Mouse (Mus musculus): Measurements from ENCODE around the gene Clmn.

Gene Clmn

DNA sequence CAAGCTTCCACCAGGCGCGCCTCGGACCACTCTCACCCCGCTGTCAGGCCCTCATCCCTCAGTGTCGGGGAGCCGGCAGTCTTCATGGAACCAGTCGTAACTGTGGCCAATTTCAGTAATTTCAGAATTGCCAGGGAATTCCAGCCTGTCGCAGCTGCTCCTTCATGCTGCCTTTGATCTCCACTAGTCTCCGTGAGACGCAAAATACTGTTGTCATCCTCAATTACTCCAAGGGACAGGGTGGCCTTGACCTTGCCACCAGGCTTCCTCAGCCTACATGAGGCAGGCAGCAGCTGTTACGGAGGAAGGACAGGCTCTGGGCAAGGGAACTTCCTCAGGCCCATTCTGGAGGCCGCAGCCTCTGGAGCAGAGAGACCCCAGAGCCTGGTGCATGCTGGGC lies 15.5 kb upstream of the Clmn start:
- DNase-seq (ENCODE audit: low read depth, low spot score): no peak

DNA sequence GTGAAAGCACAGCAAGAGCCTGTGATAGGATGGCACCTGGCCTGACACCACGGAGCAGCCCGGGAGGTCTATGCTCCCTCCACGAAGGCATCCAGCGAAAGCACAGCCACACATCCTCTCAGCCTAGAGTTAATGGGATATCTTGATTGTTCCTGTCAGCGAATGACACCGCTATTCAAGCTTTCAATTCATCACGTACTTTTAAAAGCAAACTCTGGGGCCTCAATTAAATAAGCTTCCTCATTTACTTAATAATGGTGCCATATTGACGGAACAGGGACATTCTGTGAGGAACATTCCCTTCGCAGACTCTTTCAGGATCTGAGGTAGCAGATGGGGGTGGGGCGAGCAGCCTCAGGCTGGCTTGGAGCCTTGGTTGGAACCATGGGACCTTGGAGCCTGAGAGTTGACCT lies 14.7 kb upstream of the Clmn start:
- no peak for DNase-seq (ENCODE audit: low read depth, low spot score)

DNA sequence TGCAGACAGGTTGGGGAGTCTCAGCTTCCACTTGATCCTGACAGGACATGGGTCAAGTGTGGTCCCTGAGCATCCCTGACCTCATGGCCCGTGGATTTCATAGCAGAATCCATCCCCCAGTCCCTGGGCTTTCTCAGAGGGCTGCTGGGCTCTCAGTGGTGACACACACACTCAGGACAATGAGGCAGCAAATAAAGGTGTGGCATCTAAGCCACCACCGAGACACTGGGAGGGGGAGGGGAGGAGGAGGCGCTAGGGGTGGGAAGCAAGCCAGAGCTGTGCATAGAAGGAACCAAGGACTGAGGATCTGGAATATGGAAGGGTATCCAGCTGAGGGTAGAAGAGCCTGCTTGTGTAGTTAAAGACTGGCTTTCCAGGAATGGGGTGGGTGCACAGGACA lies 11.2 kb upstream of the Clmn start:
- no peak for DNase-seq (ENCODE audit: low read depth, low spot score)

DNA sequence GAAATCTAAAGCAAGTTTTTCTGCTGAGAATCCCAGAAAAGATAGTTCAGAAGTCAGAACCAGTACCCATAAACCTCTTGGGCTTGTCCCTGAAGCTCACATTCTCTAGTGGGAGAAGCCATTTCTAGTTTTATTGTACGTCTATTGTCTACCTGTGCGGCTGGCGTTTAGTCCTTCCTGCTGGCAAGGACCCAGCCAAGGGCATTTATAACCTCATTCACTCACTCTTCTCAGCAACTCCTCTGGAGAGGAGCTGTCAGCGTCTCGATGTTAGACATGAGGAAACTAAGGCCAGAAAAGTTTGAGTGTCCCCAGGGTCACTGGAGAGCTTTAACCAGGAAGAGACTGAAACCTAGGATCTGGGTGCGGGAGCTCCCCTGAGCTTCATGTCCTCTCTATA lies 7.1 kb upstream of the Clmn start:
- DNase-seq (ENCODE audit: low read depth, low spot score): no peak

DNA sequence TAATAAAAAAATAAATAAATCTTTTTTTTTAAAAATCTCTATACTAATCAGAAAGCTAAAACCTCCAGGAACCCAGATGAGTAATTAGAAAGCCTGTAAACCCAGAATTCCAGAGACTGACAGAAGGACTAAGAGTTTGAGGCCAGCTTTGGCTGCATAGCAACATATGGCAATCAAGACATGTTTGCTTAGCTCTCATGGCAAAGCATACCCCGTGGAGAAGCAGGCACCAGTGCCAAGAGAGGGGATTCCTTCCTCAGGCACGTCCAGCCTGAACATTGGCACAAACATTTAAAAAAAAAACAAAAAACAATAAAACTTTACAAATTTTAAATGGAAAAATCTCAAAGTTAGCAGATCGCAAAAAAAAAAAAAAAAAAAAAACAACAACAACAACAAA lies 4.9 kb upstream of the Clmn start:
- DNase-seq (ENCODE audit: low read depth, low spot score): no peak

DNA sequence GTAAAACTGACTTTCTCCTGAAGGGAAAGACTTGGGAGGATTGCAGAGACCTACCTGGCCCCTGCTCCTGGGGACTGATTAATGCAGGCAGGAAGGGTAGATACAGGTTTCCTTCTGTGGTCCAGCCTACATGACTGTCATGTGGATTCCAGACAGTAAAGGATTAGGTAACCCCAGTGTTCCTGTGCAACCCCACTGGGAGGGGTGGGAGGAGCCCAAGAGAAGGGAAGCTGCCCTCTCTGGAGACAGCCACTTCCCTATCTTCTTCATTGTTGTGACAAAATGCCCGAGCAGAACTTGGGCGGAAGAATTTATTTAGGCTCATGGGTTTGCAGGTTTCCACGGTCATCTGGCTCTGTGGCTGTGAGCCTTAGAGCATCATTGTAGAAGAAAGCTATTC lies 3.6 kb upstream of the Clmn start:
- DNase-seq (ENCODE audit: low read depth, low spot score): no peak

DNA sequence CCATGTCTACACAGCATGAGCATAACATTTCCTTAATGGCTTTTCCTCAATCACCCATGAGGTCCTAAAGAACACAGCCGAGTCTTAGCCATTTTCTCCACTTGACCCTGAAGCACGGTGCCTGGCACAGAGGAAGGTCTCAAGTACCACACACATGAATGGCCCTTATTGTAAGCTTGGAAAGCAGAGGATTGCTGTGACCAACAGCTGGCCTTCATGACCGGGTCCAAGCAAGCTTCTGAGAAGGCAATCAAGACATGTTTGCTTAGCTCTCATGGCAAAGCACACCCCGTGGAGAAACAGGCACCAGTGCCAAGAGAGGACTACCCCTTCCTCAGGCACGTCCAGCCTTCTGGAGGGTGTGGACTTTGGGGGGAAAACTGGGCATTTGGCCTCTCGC lies 3.0 kb upstream of the Clmn start:
- no peak for DNase-seq (ENCODE audit: low read depth, low spot score)

DNA sequence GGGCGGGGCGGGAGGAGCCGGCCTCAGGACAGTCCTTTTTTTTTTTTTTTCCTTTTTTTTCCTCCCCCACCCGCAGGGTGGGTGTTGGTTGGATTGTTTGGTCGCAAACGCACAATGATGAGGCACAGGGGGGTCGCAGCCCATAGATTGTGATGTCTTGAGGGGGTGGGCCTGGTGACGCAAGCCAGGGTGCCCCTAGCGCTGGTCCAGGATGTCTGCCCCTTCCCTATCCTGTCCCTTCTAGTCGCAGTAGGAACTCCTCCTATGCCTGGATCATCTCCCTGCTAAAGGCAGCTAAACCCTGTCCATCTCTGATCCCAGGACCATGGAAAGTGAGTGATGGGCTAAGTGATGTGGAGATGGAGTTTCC lies 275 bp upstream of the Clmn start:
- DNase-seq (ENCODE audit: low read depth, low spot score): no peak

DNA sequence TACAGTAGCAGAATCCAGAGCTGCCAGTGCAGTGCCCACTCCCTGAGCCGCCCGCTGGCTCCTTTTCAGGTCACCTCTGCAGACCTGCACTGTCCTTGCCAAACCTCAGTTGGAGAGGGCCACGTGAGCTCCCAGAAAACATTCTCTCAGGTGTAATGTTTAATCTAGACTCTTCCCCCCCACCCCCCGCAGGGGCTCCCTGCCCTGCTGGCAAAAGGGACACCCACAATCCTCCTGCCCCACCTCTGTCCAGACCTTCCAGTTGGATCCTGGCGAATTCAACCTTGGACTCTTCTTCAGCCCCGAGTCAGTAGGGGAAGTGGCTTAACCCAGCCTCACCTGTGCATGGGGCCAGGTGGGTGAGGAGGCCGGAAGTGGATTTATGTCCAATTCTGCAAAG lies 1.2 kb downstream of the Clmn start:
- no peak for DNase-seq (ENCODE audit: low read depth, low spot score)

DNA sequence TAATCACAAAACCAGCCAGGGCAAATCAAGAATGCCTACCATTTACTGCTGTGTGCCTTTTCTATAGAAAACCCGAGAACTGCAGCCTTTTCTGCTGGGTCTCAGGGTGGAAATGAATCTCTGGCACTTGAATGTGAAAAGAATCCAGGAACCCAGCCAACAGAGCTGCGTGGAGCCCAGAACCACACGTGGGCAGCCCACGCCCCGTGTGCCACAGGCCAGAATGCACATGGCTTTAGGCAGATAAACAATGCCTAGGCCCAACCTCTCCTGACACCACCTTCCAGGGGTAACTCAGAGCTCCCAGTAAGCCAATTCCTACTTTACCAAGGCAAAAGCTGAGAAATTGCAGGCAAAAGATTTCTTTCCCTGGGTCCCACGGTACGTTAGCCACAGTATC lies 5.7 kb downstream of the Clmn start:
- DNase-seq (ENCODE audit: low read depth, low spot score): no peak

DNA sequence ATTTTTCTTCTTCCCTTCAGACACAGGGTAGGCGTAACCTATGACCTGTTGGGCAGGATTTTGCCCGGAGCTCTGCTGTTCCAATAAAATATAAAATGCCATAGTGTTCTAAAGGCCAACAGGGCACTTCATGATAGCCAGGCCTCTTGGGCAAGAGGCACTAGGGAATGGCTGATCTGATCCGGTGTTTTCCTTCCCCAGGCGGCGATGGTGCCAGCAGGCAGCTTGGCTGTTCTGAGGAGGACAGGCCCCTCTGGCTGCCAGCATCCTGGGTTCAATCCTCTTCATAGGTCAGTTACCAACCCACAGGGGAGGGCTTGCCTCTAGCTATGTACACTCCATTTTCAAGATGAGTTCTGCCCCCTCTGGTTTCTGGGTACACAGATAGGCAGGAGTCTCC lies 6.1 kb downstream of the Clmn start:
- no peak for DNase-seq (ENCODE audit: low read depth, low spot score)

DNA sequence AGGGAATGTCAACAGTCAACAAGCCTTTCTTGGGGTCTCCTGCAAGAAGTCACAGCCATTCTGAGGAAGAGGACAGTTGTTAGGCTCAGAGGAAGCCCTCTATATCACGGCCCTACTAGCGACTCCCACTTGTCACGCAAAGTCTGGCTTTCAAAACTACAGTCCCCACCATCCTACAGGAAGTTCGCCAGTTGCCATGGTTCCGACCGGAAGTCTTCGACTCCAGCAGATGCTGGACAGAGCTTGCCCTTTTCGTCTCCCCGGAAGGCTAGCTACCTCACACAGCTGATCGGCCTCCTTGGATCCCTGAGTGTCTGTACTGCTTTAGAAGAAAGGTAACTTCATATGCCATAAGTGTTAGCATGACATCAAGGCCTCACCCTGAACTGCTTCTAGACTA lies 7.3 kb downstream of the Clmn start:
- DNase-seq (ENCODE audit: low read depth, low spot score): no peak

DNA sequence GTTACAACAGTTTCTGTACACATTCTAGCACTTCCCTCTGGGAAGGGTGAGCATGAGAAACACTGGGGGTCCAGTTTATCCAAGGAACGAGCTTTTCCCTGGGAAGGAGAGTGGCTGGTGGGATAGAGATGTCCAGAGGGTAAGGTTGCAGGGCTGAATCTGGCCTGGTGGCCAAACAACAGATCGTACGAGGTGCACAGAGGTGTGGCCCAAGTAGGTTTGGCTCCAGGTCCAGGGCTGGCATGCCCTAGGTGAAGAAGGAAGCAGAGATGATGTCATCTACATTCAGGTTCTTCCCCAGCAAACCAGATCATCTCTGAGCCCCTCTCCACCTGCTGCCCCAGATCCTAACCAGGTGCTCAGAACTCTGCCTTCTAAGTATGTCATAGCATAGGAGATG lies 8.3 kb downstream of the Clmn start:
- no peak for DNase-seq (ENCODE audit: low read depth, low spot score)

DNA sequence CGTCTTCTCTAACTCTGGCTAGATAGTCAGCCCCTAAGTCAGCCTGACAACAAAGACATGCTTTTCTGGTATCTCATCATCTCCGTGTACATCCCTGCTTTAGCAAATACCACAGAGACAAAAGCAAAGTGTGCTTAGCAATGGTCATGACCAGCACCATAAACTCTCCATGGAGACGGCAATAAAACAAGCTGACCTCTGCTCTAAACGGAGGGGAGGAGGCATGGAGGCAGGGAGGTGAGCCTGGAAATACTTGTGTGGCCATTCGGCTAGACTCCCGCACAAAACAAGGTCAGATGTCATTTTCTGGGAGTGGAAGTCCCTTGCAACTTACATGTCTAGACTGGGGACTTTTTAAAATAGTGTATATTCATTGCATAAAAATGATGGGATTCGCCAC lies 9.3 kb downstream of the Clmn start:
- DNase-seq (ENCODE audit: low read depth, low spot score): no peak

DNA sequence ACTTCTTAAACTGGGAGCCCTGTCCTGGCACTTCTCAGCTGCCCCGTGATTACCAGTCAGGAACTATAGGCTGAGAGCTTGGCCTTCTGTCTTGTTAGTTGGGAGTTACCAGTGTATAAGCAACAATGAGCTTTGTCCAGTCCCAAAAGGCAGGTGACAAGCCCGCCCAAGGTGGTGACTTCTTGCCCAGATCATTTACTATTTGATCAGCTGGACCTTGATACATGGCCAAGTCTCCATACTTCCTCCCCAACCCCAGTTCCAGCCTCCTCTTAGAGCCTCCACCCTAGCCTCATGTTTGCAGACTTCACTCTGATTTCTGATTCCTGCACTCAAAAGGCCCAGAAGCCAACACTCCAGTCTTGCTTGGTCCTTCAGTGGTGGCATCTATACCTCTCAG lies 10.1 kb downstream of the Clmn start:
- DNase-seq (ENCODE audit: low read depth, low spot score): no peak

DNA sequence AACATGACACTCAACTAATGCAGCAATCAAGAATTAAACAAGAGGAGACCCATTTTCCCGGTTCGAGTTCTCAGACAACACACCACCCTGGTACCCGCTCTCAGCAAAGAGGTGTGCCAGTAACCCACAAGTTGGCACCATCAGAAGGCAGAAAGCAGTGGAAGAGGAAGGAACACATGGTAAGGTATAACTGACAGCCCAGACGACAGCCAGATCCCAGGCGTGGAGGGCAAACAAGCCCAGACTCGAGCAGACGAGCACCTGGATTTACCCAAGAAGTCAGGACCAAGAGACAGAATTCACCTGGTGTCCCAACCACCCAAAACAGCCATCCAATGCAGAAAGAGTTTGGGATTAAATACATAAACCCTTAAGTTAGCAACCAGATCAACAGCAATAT lies 11.5 kb downstream of the Clmn start:
- no peak for DNase-seq (ENCODE audit: low read depth, low spot score)

DNA sequence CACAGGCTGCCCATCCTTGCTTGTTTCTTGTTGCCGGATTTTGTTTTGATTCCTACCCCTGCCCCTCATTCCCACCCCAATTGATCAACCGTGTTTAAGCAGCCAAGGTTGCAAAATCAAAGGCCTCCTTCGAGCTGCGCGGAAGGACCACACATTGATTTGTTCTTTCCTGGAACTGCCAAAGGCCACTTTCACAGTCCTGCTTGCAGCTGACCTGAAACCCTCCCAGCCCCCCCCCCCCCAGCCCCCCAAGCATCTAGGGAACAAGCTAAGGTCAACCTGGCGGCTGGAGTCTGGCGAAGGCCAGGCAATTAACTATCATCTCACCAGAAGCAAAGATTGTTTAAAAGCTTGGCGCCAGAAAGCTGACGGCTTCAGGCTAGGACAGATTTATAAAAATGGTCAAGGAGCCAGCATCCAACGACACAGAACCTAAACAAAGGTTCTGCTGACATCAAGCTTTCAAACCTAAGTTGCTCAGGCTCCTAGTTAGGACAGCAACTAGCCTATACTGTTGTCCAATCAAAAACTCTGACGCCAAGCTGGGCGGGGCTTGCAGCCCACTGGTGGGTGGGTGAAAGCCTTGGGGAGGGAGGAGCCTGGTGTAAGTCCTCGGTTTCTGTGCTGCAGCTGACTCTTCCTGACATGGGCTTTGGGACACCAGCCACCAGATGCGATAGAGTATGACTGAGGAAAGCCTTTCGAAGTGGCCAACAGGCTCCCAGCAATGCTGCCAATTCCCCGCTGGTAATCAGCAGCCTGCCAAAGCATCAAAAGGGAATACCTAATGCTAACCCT lies 13.0 kb downstream of the Clmn start:
- DNase-seq (ENCODE audit: low read depth, low spot score): no peak

DNA sequence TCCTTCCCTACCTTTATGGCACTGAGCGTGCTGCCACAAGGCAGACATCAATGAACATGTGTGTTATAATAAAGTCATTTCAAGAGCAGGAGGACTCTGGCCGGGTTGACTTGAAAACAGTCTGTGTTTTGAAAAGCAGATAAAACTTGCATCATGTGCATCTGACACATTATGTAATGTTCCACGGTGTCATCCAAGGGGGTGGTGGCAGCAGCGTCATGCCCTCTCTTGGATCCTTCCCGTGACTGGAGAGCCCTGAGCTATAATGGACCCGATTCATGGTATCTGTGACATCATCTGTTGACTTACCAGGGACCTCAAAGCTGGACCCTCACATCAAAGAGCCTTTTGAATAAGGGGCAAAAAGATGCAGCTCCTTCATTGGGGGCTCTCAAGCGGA lies 14.8 kb downstream of the Clmn start:
- no peak for DNase-seq (ENCODE audit: low read depth, low spot score)

DNA sequence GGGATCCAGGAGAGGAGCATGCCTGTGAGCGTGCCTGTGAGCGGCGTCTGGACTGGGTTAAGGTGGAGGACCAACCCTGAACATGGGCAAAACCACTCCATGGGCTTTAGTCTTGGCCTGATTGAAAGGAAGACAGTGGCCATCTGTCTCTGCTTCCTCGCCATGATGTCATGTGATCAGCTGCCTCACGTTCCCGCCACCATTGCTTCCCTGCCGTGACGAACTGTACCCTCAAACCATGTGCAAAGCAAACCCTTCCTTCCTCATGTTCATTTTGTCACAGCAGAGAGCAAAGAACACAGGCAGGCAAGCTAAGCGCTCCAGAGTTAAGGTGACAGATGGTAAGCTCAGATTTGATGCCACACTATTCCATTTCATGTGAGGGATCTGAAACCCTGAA lies 16.2 kb downstream of the Clmn start:
- no peak for DNase-seq (ENCODE audit: low read depth, low spot score)

DNA sequence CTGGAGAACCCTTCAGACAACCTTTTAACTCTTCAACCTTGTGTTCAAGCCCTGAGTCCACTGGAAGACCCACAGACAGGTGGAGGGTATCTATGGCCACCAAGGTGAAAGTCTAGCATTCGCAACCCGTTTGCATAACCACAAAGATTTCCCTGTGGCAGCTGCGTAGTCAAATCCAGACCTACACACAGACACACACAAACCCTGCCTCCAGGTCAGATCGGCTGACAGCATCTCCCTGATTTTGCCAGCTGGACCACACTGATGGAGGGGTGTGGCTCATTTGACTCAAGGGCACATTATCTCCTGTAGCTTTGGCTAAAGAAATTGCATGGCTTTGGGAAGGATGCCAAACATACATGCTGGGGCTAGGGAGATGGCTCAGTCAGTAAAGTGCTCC lies 17.6 kb downstream of the Clmn start:
- no peak for DNase-seq (ENCODE audit: low read depth, low spot score)

DNA sequence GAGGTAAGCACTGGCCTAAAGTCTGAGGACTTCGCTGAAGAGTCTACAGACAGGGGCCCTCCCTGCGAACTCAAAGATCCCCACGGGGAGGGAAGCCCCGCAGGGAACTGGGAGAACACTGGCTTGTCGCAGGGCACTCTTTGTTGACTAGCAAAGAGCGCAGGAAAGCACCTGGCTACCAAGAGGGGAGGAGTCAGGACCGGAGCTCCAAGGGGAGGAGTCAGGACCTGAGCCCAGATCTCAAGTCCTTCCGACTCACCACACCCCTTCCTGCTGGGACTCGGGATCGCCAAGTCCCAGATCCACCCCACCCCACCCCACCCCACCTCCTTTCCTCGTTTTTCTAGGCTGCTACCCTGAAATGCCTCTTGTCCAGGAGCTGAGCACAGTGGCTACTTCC lies 19.2 kb downstream of the Clmn start:
- no peak for DNase-seq (ENCODE audit: low read depth, low spot score)

DNA sequence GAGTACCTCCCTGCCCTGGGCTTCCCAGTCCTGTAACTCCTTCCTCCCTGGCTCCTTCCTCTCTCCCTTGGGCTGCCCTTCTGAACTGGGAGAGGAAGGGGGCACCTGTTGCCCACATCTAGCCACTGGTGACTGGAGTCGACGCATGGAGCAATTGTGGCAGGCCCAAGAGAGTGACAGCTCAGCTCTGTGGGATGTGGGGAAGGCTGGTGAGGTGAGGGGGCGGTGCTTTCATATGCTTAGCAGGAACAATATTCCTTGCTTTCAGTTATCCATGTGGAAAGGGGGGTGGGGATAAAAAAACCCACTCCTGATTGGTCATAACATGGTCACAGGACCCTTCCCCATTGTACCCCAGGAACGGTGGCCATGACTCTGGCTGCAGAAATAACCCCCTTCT lies 19.9 kb downstream of the Clmn start:
- no peak for DNase-seq (ENCODE audit: low read depth, low spot score)

DNA sequence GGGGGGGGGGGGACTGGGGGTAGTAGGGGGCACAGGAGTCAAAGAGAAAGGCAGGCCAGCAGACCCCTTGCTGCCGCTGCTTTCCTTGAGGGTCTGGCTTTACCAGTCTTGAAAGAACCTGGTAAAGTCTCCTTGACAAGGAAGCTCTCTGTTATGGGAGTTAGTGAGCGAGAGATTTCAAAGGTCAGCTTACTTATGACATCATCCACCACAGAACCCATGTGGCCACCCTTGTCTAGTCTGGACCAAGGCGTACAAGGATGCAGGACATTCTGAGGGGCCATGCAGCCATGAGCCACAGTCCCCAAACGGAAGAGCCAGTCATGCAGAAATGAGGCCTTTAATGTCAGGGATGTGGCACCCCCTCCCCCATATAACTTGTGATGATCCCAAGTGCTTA lies 20.6 kb downstream of the Clmn start:
- no peak for DNase-seq (ENCODE audit: low read depth, low spot score)

DNA sequence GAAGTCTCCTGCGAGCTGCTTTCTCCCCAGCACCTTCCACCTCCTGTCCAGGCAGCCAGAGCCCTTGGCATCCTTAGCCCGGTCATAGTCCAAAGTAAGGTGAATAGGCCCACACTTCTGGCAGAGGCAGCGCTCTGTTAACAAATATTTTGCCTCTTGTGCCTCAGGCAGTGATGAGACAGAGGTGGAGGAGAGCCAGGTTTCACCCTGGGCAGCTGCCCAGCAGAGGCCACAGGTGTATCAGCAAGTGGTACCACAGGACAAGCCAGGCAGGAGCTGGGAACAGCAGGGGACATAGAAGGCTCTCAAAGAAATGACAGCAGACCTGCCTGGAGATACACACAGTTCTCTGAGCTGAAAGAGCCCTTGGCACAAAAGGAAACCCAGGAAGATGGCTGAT lies 23.6 kb downstream of the Clmn start:
- DNase-seq (ENCODE audit: low read depth, low spot score): no peak

Data from retina, postnatal 7 days (tissue).